Mouse (Mus musculus) adrenal gland (tissue): ENCODE data around the gene Sv2a.

Experiments used
- intact Hi-C: fragments of 180-260 bp; cut with DNase I; formaldehyde crosslinking; loops from one replicate; pipeline ENCODE4 v1.15.1; 2025

Sv2a gene

GRCm38 (mm10) chr3:96219191-96219641 is 38.3 kb downstream of the Sv2a start:
- intact Hi-C loops = loop anchor here (5.0 kb wide), 2 partner anchors 43 to 57 kb away; partner anchors contain the start of genes Hist2h4 and Mtmr11

- intact Hi-C loops = loop anchor here (2.0 to 5.0 kb wide), 3 partner anchors 25 to 57 kb away; partner anchors contain the start of genes Hist2h2aa1, Hist2h4 and Mtmr11
These were observed 38.7 kb downstream of the Sv2a start, which contains the start of the genes Bola1 and Hist2h2ab for GRCm38 (mm10) chr3:96219661-96220130. TSS of gene Bola1 (minus strand) at chr3:96219709. TSS of gene Hist2h2ab (plus strand) at chr3:96219865.

GRCm38 (mm10) chr3:96220131-96220764 is 39.3 kb downstream of the Sv2a start:
- intact Hi-C loops = loop anchor here (2.0 kb wide), 1 partner anchor 25 kb away; the partner anchor contains the start of gene Hist2h2aa1

- intact Hi-C loops = loop anchor here (2.0 kb wide), 1 partner anchor 24 kb away; the partner anchor contains the start of gene Hist2h2aa1
These were observed 40.1 kb downstream of the Sv2a start, which contains the start of the genes Hist2h2ac and Hist2h2be for GRCm38 (mm10) chr3:96220765-96221639. TSS of gene Hist2h2ac (minus strand) at chr3:96220880. TSS of gene Hist2h2be (plus strand) at chr3:96221119.

- intact Hi-C loops = loop anchor here (2.0 kb wide), 1 partner anchor 23 kb away; the partner anchor contains the start of gene Hist2h2aa1
These were observed 40.7 kb downstream of the Sv2a start for GRCm38 (mm10) chr3:96221640-96222038.

- intact Hi-C loops = no loop called here
These were observed 41.8 kb downstream of the Sv2a start for GRCm38 (mm10) chr3:96222774-96223173.

GRCm38 (mm10) chr3:96225421-96225820 is 44.5 kb downstream of the Sv2a start:
- intact Hi-C loops = no loop called here

- intact Hi-C loops = no loop called here
These were observed 46.0 kb downstream of the Sv2a start for GRCm38 (mm10) chr3:96226695-96227648.

- intact Hi-C loops = no loop called here
These were observed 47.9 kb downstream of the Sv2a start for GRCm38 (mm10) chr3:96228828-96229227.

- intact Hi-C loops = no loop called here
These were observed 49.5 kb downstream of the Sv2a start for GRCm38 (mm10) chr3:96230404-96230803.

GRCm38 (mm10) chr3:96230910-96231757 is 50.2 kb downstream of the Sv2a start:
- intact Hi-C loops = no loop called here

GRCm38 (mm10) chr3:96231758-96232120 is 50.8 kb downstream of the Sv2a start:
- intact Hi-C loops = no loop called here

- intact Hi-C loops = no loop called here
These were observed 54.0 kb downstream of the Sv2a start for GRCm38 (mm10) chr3:96234914-96235313.

GRCm38 (mm10) chr3:96235836-96236235 is 54.9 kb downstream of the Sv2a start:
- intact Hi-C loops = no loop called here

- intact Hi-C loops = no loop called here
These were observed 55.9 kb downstream of the Sv2a start for GRCm38 (mm10) chr3:96236834-96237334.

- intact Hi-C loops = no loop called here
These were observed 56.5 kb downstream of the Sv2a start for GRCm38 (mm10) chr3:96237335-96237903.

GRCm38 (mm10) chr3:96237904-96238511 is 57.1 kb downstream of the Sv2a start:
- intact Hi-C loops = no loop called here
